Mouse (Mus musculus) heart, postnatal 0 days (tissue): ENCODE data around the gene Sele.

ENCODE experiments used
- CTCF ChIP-seq: IDR thresholded peaks from 2 replicates; pipeline ENCODE4 v1.5.1; 2016; ENCODE audit warnings: antibody characterized with exemption, control low read depth, low read depth
- EP300 ChIP-seq: IDR thresholded peaks from 2 replicates; pipeline ENCODE4 v1.6.1; 2016; ENCODE audit warnings: antibody characterized with exemption, low read depth

GRCm38 (mm10) chr1:164098372-164098771 lies 50.3 kb downstream of the Sele start:
- no peak for TF ChIP-seq CTCF
- no peak for TF ChIP-seq EP300
